Mouse (Mus musculus): ENCODE measurements at regions not wholly inside any gene's neighbourhood (a gene's known extent, or its start where the extent isn't known, plus 50 kb on each side); places are given as distances from the start of the nearest gene placed in this dataset.

GRCm38 (mm10) chr8:126757951-126758757, 164.4 kb upstream of the Irf2bp2 start:
- TF ChIP-seq CTCF (IDR thresholded peaks at IDR 0.05; ENCODE audit: extremely low read depth, insufficient read length, insufficient replicate concordance, low read depth, low read length) (no peak), POLR2A (IDR thresholded peaks at IDR 0.05; ENCODE audit: low read depth, low read length) (no peak)

Measured in small intestine, adult 2 months (tissue).